Comparison of ENCODE assay signal across 8 mouse cellular contexts in the genomic region with DNA sequence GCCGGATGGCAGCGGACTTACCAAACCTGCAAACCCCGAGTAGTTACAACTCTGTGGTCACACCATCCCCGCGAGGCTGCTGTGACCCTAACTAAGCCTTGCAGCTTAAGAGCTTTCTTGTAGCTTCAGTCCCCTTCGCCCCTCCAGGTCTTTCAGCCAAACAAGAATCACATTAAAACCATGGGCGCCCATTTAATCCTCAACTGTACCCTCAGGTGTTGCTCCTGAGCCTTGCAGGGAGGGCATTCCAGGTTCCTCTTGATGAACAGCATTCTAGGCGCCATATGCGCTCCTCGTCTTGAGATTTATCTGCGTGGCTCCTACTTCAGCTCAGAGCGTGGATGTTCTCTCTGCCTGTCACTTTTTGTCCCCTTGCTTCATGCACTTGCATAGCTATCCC. TPM values are rescaled to one million over a fixed set of nuclear protein-coding genes. Genes with fewer than 3 reads are reported as not detected.
DNase-seq lines count a peak whose midpoint lies in the region; ATAC-seq lines count a peak whose summit lies in the region.
"Had no signal": no experiment of that assay in that cellular context is flagged by ENCODE, and none has a peak within 500 bp of the region (broad histone marks: within the 10 kb centered on the region; RNA-seq: fewer than 3 reads in every experiment).

No protein-coding gene starts in this region.

- peak overlapping the region; percentile 55 for H3K9ac ChIP-seq in neural tube, embryonic 11.5 days (ENCODE audit: low read length)
- peak overlapping the region; percentile 68 for H3K9ac ChIP-seq in forebrain, embryonic 11.5 days (ENCODE audit: low read length)
- H3K9ac ChIP-seq in liver, embryonic 11.5 days (ENCODE audit: low read depth, low read length) = 0 out of 2 replicates have a peak overlapping the region, but pooled peaks have one; percentile 31
- peak overlapping the region; percentile 67; the same call in 1 of the 2 replicates for H3K9ac ChIP-seq in stomach, embryonic 16.5 days (ENCODE audit: low read length)

- peak; percentile 35 for DNase-seq in neural tube, embryonic 11.5 days (ENCODE audit: low spot score)
- no peak for DNase-seq in neural tube, embryonic 10.5 days (ENCODE audit: extremely low spot score, low spot score)
- no peak for DNase-seq in forebrain, embryonic 11.5 days (ENCODE audit: low spot score)
- DNase-seq in liver, embryonic 11.5 days (ENCODE audit: low spot score) = no peak
- DNase-seq in kidney, postnatal 10 days = no peak

- H3K36me3 ChIP-seq in neural tube, embryonic 11.5 days (ENCODE audit: control insufficient read depth, insufficient read depth, low read length) = peaks cover 7% of the 10 kb centered on the region; the same call in 1 of the 2 replicates
- no peaks in the 10 kb centered on the region for H3K36me3 ChIP-seq in forebrain, embryonic 11.5 days (ENCODE audit: control insufficient read depth, insufficient read depth, low read length)
- H3K36me3 ChIP-seq in liver, embryonic 11.5 days (ENCODE audit: control insufficient read depth, insufficient read depth, low read length) = peaks cover 3% of the 10 kb centered on the region; the same call in 1 of the 2 replicates
- no peaks in the 10 kb centered on the region for H3K36me3 ChIP-seq in stomach, embryonic 16.5 days (ENCODE audit: control insufficient read depth, insufficient read depth, low read length)

- peak overlapping the region; percentile 56 for H3K4me3 ChIP-seq in neural tube, embryonic 11.5 days (ENCODE audit: low read depth, low read length)
- H3K4me3 ChIP-seq in forebrain, embryonic 11.5 days (ENCODE audit: low read depth, low read length) = peak overlapping the region; percentile 48
- H3K4me3 ChIP-seq in liver, embryonic 11.5 days (ENCODE audit: low read depth, low read length) = peak overlapping the region; percentile 61
- H3K4me3 ChIP-seq in stomach, embryonic 16.5 days (replicated peaks; ENCODE audit: low read length) = peak overlapping the region; percentile 64

- no peak for ATAC-seq in neural tube, embryonic 11.5 days (ENCODE audit: insufficient read depth, low FRiP score, low TSS enrichment)
- no peak for ATAC-seq in forebrain, embryonic 11.5 days (replicated peaks; ENCODE audit: low FRiP score)
- no peak for ATAC-seq in liver, embryonic 11.5 days (replicated peaks; ENCODE audit: low FRiP score)
- no peak for ATAC-seq in stomach, embryonic 16.5 days (ENCODE audit: insufficient read depth, low FRiP score)
- no peak for ATAC-seq in megakaryocyte-erythroid progenitor cell, adult 5-6 weeks (replicated peaks; ENCODE audit: low FRiP score, low TSS enrichment, poor library complexity, severe bottlenecking)

- no peaks in the 10 kb centered on the region for H3K4me1 ChIP-seq in neural tube, embryonic 11.5 days (ENCODE audit: control insufficient read depth, insufficient read depth, low read length)
- peaks cover 2% of the 10 kb centered on the region; the same call in 1 of the 2 replicates for H3K4me1 ChIP-seq in forebrain, embryonic 11.5 days (replicated peaks; ENCODE audit: control insufficient read depth, insufficient read depth, low read length)
- H3K4me1 ChIP-seq in liver, embryonic 11.5 days (replicated peaks; ENCODE audit: control insufficient read depth, insufficient read depth, low read length) = peaks cover 10% of the 10 kb centered on the region
- peaks cover 10% of the 10 kb centered on the region for H3K4me1 ChIP-seq in stomach, embryonic 16.5 days (ENCODE audit: control insufficient read depth, insufficient read depth, low read length)

- H3K27me3 ChIP-seq in neural tube, embryonic 11.5 days (ENCODE audit: control insufficient read depth, insufficient read depth, low read length) = 0 out of 2 replicates have a peak, but pooled peaks cover 2% of the 10 kb centered on the region
- H3K27me3 ChIP-seq in forebrain, embryonic 11.5 days (ENCODE audit: control insufficient read depth, insufficient read depth, low read length) = no peaks in the 10 kb centered on the region
- peaks cover 27% of the 10 kb centered on the region for H3K27me3 ChIP-seq in liver, embryonic 11.5 days (replicated peaks; ENCODE audit: control insufficient read depth, insufficient read depth, low read length)
- peaks cover 26% of the 10 kb centered on the region for H3K27me3 ChIP-seq in stomach, embryonic 16.5 days (ENCODE audit: control insufficient read depth, insufficient read depth, low read length)

- peak overlapping the region; percentile 77 for H3K4me2 ChIP-seq in neural tube, embryonic 11.5 days (ENCODE audit: low read depth)
- H3K4me2 ChIP-seq in forebrain, embryonic 11.5 days (ENCODE audit: low read depth, low read length, severe bottlenecking) = peak overlapping the region; percentile 71
- peak overlapping the region; percentile 91 for H3K4me2 ChIP-seq in liver, embryonic 11.5 days
- peak overlapping the region; percentile 91 for H3K4me2 ChIP-seq in stomach, embryonic 16.5 days (ENCODE audit: low read depth, low read length)

- no peak overlapping the region for H3K27ac ChIP-seq in neural tube, embryonic 11.5 days (ENCODE audit: low read depth, low read length)
- no peak overlapping the region for H3K27ac ChIP-seq in forebrain, embryonic 11.5 days (ENCODE audit: low read depth, low read length)
- H3K27ac ChIP-seq in liver, embryonic 11.5 days (ENCODE audit: low read depth, low read length) = no peak overlapping the region
- no peak overlapping the region for H3K27ac ChIP-seq in stomach, embryonic 16.5 days (ENCODE audit: low read length)

- 8% methylated on average over 12 of the region's 12 CpGs for WGBS in neural tube, embryonic 11.5 days
- 8% methylated on average over 12 of the region's 12 CpGs for WGBS in forebrain, embryonic 11.5 days
- WGBS in liver, embryonic 11.5 days = 8% methylated on average over 12 of the region's 12 CpGs
- 6% methylated on average over 12 of the region's 12 CpGs for WGBS in stomach, embryonic 16.5 days

- no peaks in the 10 kb centered on the region for H3K9me3 ChIP-seq in neural tube, embryonic 11.5 days (ENCODE audit: control insufficient read depth, low read length)
- no peaks in the 10 kb centered on the region for H3K9me3 ChIP-seq in forebrain, embryonic 11.5 days (ENCODE audit: control insufficient read depth, low read length)
- no peaks in the 10 kb centered on the region for H3K9me3 ChIP-seq in liver, embryonic 11.5 days (ENCODE audit: control insufficient read depth, low read length)
- H3K9me3 ChIP-seq in stomach, embryonic 16.5 days (replicated peaks; ENCODE audit: control insufficient read depth, low read length) = no peaks in the 10 kb centered on the region

RNA-seq across cellular contexts. Expression of a gene that starts 1.3 kb away (rescaled TPM):
- polyA plus RNA-seq in neural tube, embryonic 11.5 days (2014; fragmentation: Nextera tagmentation; extraction: Ambion mirVana) = 1.4 and 1.5 TPM in 2 replicates
- 1.0 and 1.1 TPM in 2 replicates for polyA plus RNA-seq in forebrain, embryonic 11.5 days (2014; fragmentation: Nextera tagmentation; extraction: Ambion mirVana)
- polyA plus RNA-seq in liver, embryonic 11.5 days (2014; fragmentation: Nextera tagmentation; extraction: Ambion mirVana) = 0.23 and 0.34 TPM in 2 replicates
- polyA plus RNA-seq in stomach, embryonic 16.5 days (2015; fragmentation: Nextera tagmentation; extraction: Ambion mirVana) = 0.19 and 0.90 TPM in 2 replicates
- 0.94 TPM in 1 of 2 replicates, not detected in the other for total RNA-seq in megakaryocyte-erythroid progenitor cell, adult 5-6 weeks (2014; fragmentation: Nextera tagmentation)
- 0.30 and 0.38 TPM in 2 replicates for total RNA-seq in megakaryocyte-erythroid progenitor cell, adult 5-6 weeks (2017)

RNA-seq across cellular contexts. Expression of a gene that starts 15.1 kb away (rescaled TPM):
- polyA plus RNA-seq in neural tube, embryonic 11.5 days (2014; fragmentation: Nextera tagmentation; extraction: Ambion mirVana) = 142 and 143 TPM in 2 replicates
- polyA plus RNA-seq in forebrain, embryonic 11.5 days (2014; fragmentation: Nextera tagmentation; extraction: Ambion mirVana) = 140 and 143 TPM in 2 replicates
- 101 and 104 TPM in 2 replicates for polyA plus RNA-seq in liver, embryonic 11.5 days (2014; fragmentation: Nextera tagmentation; extraction: Ambion mirVana)
- 94.8 and 100 TPM in 2 replicates for polyA plus RNA-seq in stomach, embryonic 16.5 days (2015; fragmentation: Nextera tagmentation; extraction: Ambion mirVana)
- 70.4 and 76.8 TPM in 2 replicates for total RNA-seq in megakaryocyte-erythroid progenitor cell, adult 5-6 weeks (2014; fragmentation: Nextera tagmentation)
- total RNA-seq in megakaryocyte-erythroid progenitor cell, adult 5-6 weeks (2017) = 49.8 and 71.1 TPM in 2 replicates

RNA-seq across cellular contexts. Expression of a gene that starts 16.4 kb away (rescaled TPM):
- 0.27 TPM in 1 of 2 replicates, not detected in the other for polyA plus RNA-seq in neural tube, embryonic 11.5 days (2014; fragmentation: Nextera tagmentation; extraction: Ambion mirVana)
- 0.45 and 0.64 TPM in 2 replicates for polyA plus RNA-seq in forebrain, embryonic 11.5 days (2014; fragmentation: Nextera tagmentation; extraction: Ambion mirVana)
- 0.22 and 0.47 TPM in 2 replicates for polyA plus RNA-seq in liver, embryonic 11.5 days (2014; fragmentation: Nextera tagmentation; extraction: Ambion mirVana)
- polyA plus RNA-seq in stomach, embryonic 16.5 days (2015; fragmentation: Nextera tagmentation; extraction: Ambion mirVana) = 3.3 and 4.2 TPM in 2 replicates
- total RNA-seq in megakaryocyte-erythroid progenitor cell, adult 5-6 weeks (2014; fragmentation: Nextera tagmentation) = 4.2 TPM in 1 of 2 replicates, not detected in the other
- total RNA-seq in megakaryocyte-erythroid progenitor cell, adult 5-6 weeks (2017) = 0.23 TPM in 1 of 2 replicates, not detected in the other

RNA-seq across cellular contexts. Expression of a gene that starts 19.6 kb away (rescaled TPM):
- polyA plus RNA-seq in neural tube, embryonic 11.5 days (2014; fragmentation: Nextera tagmentation; extraction: Ambion mirVana) = not detected in 2 replicates
- polyA plus RNA-seq in forebrain, embryonic 11.5 days (2014; fragmentation: Nextera tagmentation; extraction: Ambion mirVana) = not detected in 2 replicates
- polyA plus RNA-seq in liver, embryonic 11.5 days (2014; fragmentation: Nextera tagmentation; extraction: Ambion mirVana) = not detected in 2 replicates
- polyA plus RNA-seq in stomach, embryonic 16.5 days (2015; fragmentation: Nextera tagmentation; extraction: Ambion mirVana) = not detected in 2 replicates
- not detected in 2 replicates for total RNA-seq in megakaryocyte-erythroid progenitor cell, adult 5-6 weeks (2014; fragmentation: Nextera tagmentation)
- total RNA-seq in megakaryocyte-erythroid progenitor cell, adult 5-6 weeks (2017) = not detected in 2 replicates
- total RNA-seq: layer of hippocampus, postnatal 36 days had no signal

RNA-seq across cellular contexts. Expression of a gene that starts 19.8 kb away (rescaled TPM):
- polyA plus RNA-seq in neural tube, embryonic 11.5 days (2014; fragmentation: Nextera tagmentation; extraction: Ambion mirVana) = not detected in 2 replicates
- not detected in 2 replicates for polyA plus RNA-seq in forebrain, embryonic 11.5 days (2014; fragmentation: Nextera tagmentation; extraction: Ambion mirVana)
- polyA plus RNA-seq in liver, embryonic 11.5 days (2014; fragmentation: Nextera tagmentation; extraction: Ambion mirVana) = not detected in 2 replicates
- polyA plus RNA-seq in stomach, embryonic 16.5 days (2015; fragmentation: Nextera tagmentation; extraction: Ambion mirVana) = not detected in 2 replicates
- total RNA-seq in megakaryocyte-erythroid progenitor cell, adult 5-6 weeks (2014; fragmentation: Nextera tagmentation) = not detected in 2 replicates
- total RNA-seq in megakaryocyte-erythroid progenitor cell, adult 5-6 weeks (2017) = not detected in 2 replicates
